Mouse (Mus musculus): ENCODE measurements around the gene Mlst8.

DNA sequence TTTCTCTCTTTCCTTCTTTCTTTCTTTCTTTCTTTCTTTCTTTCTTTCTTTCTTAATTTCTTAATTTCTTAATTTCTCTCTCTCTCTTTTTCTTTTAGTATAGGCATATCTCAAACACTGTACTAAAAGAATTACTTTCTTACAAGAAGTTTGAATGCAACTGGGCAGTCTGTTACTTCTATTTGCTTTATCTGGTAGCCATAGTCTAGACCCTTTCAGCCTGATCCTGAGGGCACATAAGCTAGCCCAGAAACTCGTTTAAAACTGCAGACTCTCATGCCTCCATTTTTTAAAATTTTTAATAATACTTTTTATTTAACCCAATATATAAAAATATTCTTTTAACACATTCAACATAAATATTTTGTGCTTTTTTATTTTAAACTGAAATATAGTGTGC is 553 bp upstream of the Mlst8 start:
- TF ChIP-seq POLR2A (IDR thresholded peaks at IDR 0.05; ENCODE audit: insufficient read depth, low read length) (no peak), CTCF (IDR thresholded peaks at IDR 0.05; ENCODE audit: low read depth, low read length) (no peak), EP300 (IDR thresholded peaks at IDR 0.05; ENCODE audit: insufficient read depth, low read depth, low read length) (no peak)
